Mouse (Mus musculus) spleen, postnatal 14 days (tissue): ENCODE measurements around the gene B3gnt8.
A peak's percentile ranks its signal among the peaks of the same experiment; 100 is the strongest.

Source experiments
- DNase-seq, 2 experiments: peaks; one replicate each; pipeline ENCODE4 v3.0.0; 2021 to 2022; ENCODE audit warnings: low spot score in 2 of 2

Gene B3gnt8

GRCm38 (mm10) chr7:25626509-25627430, at the start of gene B3gnt8:
B3gnt8 (plus strand) TSS chr7:25626654.
- no peak for DNase-seq

GRCm38 (mm10) chr7:25576793-25577437, 49.5 kb upstream of the B3gnt8 start:
- peak in 1 of 2 experiments; percentile 50 for DNase-seq

- DNase-seq: no peak
Measured at GRCm38 (mm10) chr7:25579441-25579840, 47.0 kb upstream of the B3gnt8 start.

GRCm38 (mm10) chr7:25582301-25582810, 44.1 kb upstream of the B3gnt8 start:
- DNase-seq: no peak

- DNase-seq: no peak
Measured at GRCm38 (mm10) chr7:25584651-25585050, 41.8 kb upstream of the B3gnt8 start.

GRCm38 (mm10) chr7:25585351-25586204, 40.9 kb upstream of the B3gnt8 start:
- no peak for DNase-seq

- no peak for DNase-seq
Measured at GRCm38 (mm10) chr7:25591226-25591625, 35.2 kb upstream of the B3gnt8 start.

GRCm38 (mm10) chr7:25593859-25594258, 32.6 kb upstream of the B3gnt8 start:
- DNase-seq: no peak

GRCm38 (mm10) chr7:25599663-25600062, 26.8 kb upstream of the B3gnt8 start:
- DNase-seq: peak; percentile 51 to 75

- peak in 1 of 2 experiments; percentile 3 for DNase-seq
Measured at GRCm38 (mm10) chr7:25600666-25601065, 25.8 kb upstream of the B3gnt8 start.

- peak in 1 of 2 experiments; percentile 1 for DNase-seq
Measured at GRCm38 (mm10) chr7:25601346-25601745, 25.1 kb upstream of the B3gnt8 start.

- DNase-seq: peak in 1 of 2 experiments; percentile 5
Measured at GRCm38 (mm10) chr7:25606625-25607063, 19.8 kb upstream of the B3gnt8 start.

GRCm38 (mm10) chr7:25607196-25607595, 19.3 kb upstream of the B3gnt8 start:
- DNase-seq: no peak

GRCm38 (mm10) chr7:25610056-25610455, 16.4 kb upstream of the B3gnt8 start:
- peak in 1 of 2 experiments; percentile 3 for DNase-seq

GRCm38 (mm10) chr7:25611501-25611900, 15.0 kb upstream of the B3gnt8 start:
- no peak for DNase-seq

GRCm38 (mm10) chr7:25614086-25614485, 12.4 kb upstream of the B3gnt8 start:
- peak in 1 of 2 experiments; percentile 3 for DNase-seq

GRCm38 (mm10) chr7:25614831-25615705, 11.4 kb upstream of the B3gnt8 start:
- DNase-seq: peak in 1 of 2 experiments; percentile 5

- no peak for DNase-seq
Measured at GRCm38 (mm10) chr7:25615706-25616011, 10.8 kb upstream of the B3gnt8 start, which contains the start of gene Erich4. Erich4 (minus strand) TSS chr7:25615892.

- peak in 1 of 2 experiments; percentile 3 for DNase-seq
Measured at GRCm38 (mm10) chr7:25617376-25618160, 8.9 kb upstream of the B3gnt8 start.
